Mouse (Mus musculus): ENCODE measurements around the gene Sec24d.

Gene Sec24d

DNA sequence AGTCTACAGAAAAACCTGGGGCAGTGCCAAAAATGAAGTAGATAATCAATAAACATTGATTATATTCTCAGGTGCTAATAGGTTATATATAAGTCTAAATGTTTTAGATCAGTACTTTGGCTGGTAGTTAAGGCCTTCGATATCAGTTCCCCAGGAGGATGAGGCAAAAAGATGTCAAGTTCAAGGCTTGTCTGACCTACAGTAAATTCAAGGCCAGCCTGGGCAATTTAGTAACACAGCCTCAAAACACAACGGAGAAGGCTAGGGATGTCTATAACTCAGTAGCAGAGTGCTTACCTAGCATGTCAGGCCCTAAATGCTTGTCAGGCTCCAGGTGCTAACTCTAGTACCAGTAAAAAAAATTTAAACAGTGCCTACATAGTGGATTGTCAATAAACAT, 34.3 kb downstream of the Sec24d start:
- no peak for DNase-seq

DNA sequence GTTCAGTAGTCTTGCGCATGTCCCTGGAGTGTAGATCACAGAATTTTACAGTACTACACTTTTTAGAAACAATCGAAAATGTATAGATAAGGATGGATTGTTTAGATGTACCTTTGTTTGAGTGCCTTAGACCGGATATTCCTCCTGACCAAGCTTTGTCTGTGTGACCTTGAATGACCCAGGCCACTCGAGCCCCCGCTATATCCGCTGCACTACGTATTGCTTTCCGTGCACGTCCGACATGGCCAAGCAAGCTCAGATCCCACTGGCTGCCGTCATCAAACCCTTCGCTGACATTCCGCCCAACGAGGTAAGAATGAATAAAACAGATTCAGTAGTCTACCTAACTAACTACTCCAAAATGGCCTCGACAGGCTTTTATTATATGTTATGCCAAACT, 38.4 kb downstream of the Sec24d start:
- DNase-seq = no peak

DNA sequence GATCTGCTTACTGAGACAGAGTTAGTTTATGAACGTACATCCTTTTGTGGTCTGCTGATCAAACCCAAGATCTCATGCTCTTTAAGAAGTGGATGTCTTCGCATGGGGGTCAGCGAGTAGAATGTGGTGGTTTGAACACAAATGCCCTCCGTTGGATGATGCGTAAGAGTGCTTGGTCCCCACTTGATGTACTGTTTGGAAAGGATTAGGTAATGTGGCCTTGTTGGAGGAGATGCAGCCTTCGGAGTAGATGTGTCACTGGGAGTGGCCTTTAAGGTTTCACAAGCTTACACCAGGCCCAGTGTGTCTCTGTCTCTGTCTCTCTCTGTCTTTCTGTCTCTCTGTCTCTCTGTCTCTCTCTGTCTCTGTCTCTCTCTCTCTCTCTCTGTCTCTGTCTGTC, 40.2 kb downstream of the Sec24d start:
- DNase-seq = no peak

DNA sequence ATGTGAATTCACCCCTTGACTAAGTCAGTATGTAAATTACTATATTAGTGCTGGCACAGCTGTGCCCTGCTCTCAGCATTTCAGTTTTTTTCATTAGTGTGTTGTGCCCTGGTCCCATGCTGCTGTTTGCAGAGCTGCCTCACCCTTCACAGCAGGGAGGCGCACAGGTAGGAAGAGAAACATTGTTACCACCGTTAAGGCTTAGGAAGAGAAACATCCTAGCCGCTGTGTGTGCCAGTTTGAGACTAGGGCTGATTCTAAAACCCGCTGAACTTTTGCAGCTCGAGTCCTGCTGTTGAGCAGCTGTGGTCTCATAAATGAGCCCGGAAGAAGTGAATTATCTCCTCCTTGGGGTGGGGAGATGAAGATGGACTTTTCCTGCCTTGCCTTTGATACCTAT, 41.9 kb downstream of the Sec24d start:
- DNase-seq = no peak

DNA sequence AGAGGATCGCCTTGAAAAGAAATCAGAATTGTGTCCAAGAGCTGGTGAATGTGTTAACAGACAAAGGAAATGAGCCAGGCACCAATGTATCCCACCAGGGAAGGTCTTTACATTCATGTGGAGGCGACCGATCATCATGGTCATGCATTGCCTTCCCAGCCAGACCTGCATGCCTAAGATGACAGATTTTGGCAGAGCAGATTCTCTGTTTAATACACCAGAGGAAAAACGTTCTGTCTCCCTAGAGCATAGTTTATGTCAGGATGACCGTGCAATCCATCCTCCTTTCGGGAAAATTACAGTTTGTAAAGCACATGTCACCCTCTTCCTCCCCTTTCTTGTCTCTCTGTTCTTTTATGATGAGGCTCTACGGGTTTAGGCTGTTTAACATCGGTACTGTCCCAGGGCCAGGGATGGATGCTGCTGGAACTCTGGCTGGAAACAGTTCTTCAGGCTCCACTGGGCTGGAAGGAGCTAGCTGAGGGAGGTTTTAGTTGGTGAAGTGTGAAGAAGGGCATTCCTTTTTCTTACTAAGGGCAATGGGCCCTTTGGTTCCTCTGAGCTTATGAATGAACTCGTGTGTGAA, 45.3 kb downstream of the Sec24d start:
- DNase-seq = no peak

DNA sequence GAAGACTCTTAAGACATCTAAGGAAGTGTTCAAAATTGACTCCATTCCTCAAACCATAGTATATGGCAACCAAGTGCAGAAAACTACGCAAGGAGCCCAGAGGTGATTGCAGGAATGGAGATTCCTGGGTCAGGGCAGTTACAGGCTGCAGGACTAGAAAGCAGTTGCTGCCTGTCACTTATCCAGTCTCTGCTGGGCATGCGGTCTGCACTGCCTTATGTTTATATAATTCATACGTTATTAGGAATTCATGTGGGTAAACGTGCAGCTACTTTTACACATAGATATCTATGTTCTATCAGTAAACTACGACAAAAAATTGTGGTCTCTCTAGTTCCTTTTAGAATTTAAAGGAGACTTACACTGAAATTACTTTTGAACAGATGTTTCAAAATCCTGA, 46.2 kb downstream of the Sec24d start:
- no peak for DNase-seq

DNA sequence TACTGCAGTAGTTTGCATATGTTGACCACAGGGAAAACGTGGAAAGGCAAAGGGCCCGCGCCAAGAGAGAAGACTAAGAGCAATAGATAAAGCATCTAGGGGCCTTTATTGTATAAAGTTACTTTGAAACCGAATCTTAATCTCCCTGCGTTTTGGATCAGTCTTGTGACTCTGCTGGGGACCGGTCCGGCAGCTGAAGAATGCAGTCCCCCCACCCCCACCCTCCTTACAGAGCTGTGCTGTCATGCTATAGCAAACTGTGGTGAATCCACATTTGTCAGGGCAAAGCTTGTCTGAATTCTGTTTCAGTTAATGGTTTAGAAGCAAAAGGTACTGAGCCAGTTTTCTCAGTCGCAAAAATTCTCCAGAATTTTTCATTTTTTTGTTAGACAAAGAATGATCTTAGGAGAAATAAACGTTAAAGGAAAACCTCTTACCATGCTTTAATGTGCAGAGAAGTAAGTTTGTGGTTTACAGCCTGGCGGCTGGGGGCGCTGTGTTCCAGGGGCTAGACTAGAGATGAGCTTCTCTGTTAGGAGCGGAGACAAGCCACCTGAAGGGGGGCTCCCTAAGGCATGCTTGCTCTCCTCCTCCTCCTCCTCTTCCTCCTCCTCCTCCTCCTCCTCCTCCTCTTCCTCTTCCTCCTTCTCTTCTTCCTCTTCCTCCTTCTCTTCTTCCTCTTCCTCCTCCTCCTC, 46.8 kb downstream of the Sec24d start:
- DNase-seq = no peak

DNA sequence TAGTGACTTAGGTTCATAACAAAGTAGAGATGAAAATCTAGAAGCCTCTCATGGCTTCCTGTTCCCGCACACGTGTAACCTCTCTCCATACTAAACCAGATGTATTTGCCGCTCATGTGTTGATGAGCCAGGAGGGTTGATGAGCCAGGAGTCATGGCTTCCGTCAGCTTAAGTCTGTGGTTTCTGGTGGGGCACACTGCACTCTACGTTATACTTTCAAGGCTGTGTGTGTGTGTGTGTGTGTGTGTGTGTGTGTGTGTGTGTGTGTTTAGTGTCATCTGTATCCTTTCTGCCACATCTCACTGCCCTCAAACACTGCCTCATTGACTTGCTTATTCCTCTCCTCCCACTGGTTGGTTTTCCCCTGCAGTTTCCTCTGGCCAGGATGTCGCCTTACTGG, 48.8 kb downstream of the Sec24d start:
- DNase-seq = no peak

DNA sequence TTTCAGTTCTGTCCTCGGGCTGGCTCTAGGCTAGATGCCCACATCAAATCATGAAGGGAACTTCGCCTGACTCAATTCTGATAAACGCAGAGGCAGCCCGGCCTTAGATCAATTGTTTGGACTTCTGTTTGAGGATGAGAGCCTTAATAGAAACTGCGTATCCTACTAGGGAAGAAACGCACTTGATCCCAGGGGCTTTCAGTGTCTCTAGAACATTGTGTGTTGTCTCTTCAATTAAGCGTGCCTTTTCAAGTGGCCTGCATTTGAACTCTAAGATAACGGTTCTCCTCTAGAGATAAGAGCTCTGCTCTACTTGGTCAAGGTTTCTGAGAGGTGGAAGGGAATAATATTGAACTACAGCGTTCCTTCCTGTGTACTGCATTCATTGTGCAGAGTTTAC, 49.8 kb downstream of the Sec24d start:
- no peak for DNase-seq

DNA sequence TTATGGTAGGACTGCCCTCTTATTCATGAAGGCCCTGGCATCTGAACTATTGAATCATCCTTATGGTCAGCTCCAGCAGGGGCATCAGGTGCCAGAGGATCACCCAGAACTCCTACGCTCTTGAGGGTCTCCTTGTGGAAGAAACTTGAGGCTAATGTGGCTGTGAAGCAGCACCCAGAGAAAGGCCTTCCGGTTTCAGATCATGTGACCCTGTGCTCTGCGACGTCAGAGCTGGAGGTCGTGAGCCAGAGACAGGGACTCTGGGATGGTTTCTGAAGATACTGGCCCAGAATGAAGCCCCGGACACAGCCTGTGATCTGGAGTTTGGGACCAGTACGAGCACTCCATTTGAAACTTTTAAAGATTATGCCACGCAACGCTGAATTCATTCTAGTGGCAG, 53.1 kb downstream of the Sec24d start:
- no peak for DNase-seq

DNA sequence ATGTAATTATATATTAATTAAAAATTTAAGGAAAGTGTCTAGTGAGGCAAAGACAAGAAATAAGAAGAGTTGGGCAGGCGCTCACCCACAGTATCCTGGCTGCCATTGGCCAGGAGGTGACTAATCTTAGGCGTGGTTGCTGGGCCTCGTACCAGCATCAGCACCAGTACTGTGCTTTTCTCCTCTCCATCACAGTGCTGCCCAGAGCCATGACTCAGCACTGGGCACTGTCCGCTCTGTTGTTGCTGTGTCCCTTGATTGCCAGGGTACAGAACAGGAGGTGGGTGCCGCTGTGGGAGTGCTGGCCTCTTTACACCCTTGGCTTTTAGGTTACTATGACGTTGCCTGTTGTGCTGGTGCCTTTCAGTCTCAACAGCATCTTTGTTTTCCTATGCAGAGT, 54.4 kb downstream of the Sec24d start:
- DNase-seq = no peak

DNA sequence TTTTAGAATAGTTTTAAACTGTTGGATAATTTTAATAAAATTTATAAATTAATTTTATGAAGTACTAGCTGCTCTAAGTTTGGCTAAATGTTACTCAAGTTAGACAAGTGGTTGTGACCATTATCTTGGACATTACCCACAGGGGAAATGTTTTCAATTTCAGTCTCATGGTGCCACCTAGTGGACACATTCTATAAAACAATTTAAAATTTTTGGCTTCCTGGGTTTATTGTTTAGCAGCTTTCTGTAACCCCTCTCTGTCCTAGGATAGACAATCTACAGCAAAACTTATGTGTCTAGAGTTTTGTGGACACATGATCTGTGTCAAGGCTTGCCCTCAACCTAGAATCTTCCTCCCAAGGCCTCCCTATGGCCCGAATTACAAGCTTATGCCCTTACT, 54.9 kb downstream of the Sec24d start:
- peak; percentile 32 for DNase-seq

DNA sequence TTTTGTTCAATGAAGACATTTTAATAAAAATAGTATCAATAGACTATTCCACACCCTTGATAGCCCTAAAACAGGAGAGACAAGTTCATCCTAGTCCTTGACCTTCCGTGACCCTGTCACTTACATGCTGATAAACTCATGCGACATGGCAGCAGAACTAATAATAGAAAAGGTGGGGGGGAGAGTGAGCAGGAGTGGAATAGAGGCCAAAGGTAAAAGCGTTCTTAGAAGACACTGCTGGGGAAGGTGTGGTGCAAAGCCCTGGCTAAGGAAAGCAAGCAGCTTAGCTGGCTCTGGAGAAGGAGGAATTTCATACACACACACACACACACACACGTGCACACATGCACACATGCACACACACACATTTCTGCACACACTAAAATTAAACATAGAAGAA, 57.1 kb downstream of the Sec24d start:
- DNase-seq = no peak

DNA sequence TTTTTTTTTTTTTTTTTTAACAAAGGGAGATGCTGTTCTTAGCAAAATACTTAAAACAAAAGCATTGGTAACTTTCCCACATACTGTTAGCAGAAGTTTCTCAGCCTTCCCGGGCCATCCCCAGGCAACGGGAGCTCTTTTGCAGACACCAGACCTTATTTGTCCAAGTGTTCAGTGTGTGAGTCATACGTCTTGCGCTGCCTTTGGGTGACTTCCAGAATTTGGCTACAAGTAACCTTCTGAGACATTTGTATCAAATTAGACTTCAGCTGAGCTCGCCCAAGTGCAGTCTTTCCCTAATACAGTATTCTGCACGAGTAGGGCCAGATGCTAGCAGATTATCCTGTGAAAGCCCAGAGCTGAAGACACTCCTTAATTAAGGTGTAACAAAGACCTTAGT, 62.0 kb downstream of the Sec24d start:
- no peak for DNase-seq

DNA sequence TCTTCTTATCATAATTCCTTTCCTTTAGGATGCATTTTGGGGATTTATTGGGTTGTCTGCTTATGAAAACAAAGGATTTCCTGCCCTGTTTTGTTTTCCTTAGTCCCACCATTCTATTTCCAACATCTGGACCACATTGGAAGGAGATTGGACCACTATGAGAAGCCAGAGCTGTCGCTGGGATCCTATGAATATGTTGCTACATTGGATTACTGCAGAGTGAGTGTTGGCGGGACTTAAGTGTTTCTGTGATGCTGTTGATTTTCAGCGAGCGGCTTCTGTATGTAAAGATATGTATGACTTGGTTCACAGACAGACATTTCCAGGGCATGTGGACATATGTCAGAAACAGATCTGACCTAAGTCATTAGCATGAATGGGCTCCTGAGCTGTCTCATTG, 63.0 kb downstream of the Sec24d start:
- DNase-seq = no peak

DNA sequence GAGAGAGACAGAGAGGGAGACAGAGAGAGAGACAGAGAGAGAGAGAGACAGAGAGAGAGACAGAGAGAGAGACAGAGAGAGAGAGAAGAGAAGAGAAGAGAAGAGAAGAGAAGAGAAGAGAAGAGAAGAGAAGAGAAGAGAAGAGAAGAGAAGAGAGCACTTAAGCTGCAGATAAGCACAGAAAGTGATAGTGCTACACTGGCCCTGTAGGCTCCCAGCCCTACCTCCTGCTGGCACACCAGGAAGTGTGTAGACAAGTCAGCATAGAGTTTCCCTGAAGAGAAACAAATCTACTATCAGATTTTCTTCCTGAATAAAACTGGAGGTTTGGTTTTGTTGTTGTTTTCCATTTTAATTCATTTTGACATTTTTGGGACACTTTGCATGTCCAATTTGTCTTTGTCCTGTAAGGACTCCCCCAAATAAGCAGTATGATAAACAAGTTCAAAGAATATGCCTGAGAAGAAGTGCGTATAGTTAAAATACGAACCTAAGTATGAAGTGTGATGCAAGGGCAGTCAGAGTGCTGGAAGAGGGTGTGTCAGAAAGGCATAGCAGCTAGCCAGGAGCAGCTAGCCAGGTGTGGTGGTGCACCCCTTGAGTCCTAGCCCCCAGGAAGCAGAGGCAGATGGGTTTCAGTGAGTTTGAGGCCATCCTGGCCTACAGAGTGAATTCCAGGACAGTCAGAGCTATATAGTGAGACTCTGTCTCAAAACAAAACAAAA, 65.2 kb downstream of the Sec24d start:
- DNase-seq = no peak

DNA sequence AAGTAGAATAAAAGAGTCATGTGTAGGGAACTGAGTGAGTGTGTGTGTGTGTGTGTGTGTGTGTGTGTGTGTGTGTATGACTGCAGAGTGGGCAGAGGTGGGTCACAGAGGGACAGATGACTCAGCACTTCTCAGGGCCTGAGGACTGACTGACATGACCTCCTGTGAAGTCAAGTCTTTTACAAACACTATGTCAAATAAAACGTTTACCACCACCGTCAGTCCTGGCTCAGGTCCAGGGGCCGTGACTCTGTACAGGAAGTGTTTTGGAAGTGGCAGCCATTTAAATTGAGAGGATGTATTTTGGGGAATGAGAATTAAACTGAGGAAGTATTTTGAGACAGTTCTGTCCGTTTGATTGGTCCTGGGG, 65.8 kb downstream of the Sec24d start:
- DNase-seq = no peak

DNA sequence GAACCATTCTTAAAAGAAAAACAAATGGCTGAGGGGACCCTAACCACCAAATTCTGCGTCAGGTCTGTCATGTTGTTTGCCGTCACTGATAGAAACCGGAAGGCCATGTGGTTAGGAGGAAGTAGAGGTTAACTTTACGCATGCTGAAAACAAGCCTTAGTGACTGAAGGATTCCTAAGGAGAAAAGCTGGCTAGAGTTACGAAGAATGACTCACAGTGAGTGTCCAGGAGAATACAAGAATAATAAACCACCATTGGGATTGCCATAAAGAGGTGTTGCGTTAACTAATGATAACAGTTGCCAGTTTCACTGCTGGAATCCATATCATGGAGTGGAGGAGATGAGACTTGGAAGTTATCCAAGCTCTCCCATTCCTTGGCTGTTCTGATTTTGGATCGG, 67.7 kb downstream of the Sec24d start:
- no peak for DNase-seq

DNA sequence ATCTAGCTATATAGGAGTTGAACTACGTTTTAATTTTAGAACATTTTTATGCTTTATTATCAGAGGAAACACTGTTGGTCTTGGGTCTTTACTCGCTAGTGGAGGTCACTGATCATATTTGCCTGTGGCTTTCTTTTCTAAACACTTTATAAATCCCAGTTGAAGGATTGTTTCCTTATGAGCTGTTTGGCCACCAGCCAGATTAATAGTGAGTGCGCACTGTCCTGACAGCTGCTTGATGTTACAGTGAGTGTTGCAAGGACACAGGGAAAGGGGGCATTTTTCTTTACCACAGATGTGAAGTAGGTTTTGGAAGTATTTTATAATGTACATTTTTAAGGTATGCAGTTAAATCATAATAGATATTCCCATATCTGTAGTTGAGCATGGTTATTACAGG, 68.2 kb downstream of the Sec24d start:
- DNase-seq = no peak

DNA sequence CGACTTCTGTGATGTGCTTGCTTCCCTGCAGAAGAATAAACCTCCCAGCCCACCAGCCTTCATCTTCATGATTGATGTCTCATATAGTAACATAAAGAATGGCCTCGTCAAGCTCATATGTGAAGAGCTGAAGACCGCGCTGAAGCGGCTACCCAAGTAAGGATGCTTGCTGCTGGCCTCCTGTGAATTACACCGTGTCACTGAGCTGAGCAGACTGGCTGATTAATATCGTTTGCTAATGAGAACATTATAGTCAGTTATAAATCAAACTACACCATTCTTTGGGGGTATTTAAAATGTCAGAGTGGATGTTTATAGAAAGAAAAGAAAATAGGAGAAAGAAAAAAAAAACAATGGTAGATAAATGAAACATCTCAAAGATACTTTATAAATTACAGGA, 69.2 kb downstream of the Sec24d start:
- no peak for DNase-seq

DNA sequence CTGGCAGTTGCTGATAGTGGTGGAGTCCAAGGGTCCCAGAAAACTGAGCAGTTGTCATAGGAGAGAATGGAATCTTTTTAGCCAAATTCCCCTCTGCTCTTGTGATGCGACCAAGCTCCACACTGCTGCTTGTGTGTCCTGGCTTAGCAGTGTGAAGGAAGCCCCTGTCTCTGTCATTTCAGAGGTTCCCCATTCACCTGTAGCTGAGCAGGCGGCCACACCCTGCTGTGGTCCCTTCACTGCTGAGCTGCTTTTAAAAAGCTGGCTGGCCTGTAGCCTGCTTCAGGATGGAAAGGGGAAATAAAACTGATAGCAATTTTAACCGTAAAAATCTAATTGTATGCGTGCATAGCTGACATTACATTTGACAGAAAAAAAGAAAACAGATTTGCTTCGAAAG, 69.7 kb downstream of the Sec24d start:
- no peak for DNase-seq

DNA sequence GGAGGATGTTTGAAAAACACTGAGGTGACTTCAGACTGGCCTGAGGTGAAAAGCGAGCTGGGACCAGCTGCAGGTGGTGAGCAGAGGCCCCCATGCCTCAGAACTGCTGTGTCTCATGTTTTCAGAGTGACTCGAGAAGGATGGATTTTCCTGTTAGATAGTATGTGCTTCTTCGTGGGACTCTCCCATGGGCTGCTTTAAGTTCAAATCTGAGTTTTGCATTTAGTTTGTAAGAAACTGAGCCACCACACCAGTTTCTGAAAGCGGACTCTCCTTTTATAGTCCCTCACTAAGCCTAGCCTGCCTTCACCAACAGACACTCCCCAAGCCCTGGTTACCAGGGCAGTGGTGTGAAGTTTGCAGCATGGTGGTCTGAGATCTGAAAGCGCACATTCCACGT, 70.6 kb downstream of the Sec24d start:
- DNase-seq = no peak

DNA sequence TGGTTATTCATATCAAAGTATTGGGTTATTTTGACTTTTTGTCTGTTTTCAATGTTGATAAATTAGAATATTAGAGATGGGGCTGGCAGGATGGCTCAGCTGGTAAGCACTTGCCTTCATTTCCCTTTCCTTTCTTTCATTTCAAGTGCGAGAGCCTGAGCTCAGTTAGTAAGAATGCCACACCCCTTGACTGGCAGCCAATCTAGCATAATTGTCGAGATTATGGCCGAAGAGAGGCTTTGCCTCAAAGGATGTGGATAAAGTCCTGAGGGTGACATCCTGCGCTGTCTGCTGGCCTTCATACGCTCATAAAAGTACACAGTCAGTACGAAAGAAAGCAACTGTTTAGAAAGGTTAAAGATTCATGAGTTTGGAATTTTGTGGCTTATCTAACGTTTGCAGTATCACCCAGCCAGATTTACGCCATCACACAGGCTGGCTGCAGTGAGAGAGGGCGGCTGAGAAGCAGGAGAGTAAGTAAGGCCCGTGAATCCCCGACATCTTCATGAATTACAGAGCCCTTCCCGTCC, 71.5 kb downstream of the Sec24d start:
- no peak for DNase-seq

DNA sequence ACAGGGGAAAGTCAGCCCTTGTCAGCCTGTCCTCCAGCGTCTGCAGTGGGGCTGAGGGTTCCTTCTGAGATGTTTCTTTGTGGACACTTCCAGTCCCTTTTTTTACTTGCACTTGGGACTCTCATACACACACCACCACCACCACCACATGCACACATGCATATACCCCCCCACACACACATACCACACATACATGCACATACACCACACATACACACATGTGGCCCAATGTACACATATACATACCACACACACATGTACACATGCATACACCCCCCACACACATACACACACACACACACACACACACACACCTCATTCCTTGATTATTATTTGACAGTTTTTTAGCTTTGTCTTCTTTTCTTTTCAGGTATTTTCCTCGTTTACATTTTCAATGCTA, 73.8 kb downstream of the Sec24d start:
- DNase-seq = no peak

DNA sequence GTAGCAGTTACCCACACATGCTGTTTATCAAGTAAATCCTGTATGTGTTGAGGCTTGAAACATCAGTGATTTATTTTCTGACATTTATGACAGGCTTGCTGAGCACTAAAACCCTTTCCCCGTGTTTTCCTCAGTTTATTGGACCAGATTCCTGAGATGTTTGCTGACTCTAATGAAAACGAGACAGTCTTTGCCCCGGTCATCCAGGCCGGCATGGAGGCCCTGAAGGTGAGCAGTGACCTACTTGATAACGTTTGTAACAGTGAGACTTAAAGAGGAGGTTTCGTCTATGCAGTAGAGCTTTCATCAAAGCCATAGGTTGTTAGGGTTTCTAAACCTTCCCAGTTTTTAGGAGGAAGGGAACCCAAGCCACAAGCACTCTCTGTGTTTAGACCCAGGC, 76.4 kb downstream of the Sec24d start:
- no peak for DNase-seq

Data from cerebellum, adult 8-10 months (tissue).